Mouse (Mus musculus) kidney, embryonic 15.5 days (tissue): Measurements from ENCODE around the gene Ccdc175. TPM values are rescaled to one million over a fixed set of nuclear protein-coding genes. Genes with fewer than 3 reads are reported as not detected.

ENCODE experiments used
- ATAC-seq: fragments of 200-750 bp; cut with Nextera tagmentation; replicated peaks from 2 replicates; pipeline ENCODE4 v1.8.0; 2017; ENCODE audit warnings: moderate TSS enrichment; ENCODE audit not compliant: low FRiP score
- H3K27ac ChIP-seq: fragments of 300-500 bp; sonication (generic); 2 replicates; pipeline ENCODE4 v1.5.1; 2015; ENCODE audit warnings: mild to moderate bottlenecking, inconsistent platforms
- H3K27me3 ChIP-seq: fragments of 300-500 bp; sonication (generic); 2 replicates; pipeline ENCODE4 v1.6.1; 2015; ENCODE audit warnings: inconsistent platforms
- H3K36me3 ChIP-seq: fragments of 300-500 bp; sonication (generic); 2 replicates; pipeline ENCODE4 v1.6.1; 2015; ENCODE audit warnings: inconsistent platforms
- H3K4me1 ChIP-seq: fragments of 300-500 bp; sonication (generic); 2 replicates; pipeline ENCODE4 v1.6.1; 2015; ENCODE audit warnings: inconsistent platforms
- H3K4me2 ChIP-seq: fragments of 300-500 bp; sonication (generic); 2 replicates; pipeline ENCODE4 v1.6.1; 2015; ENCODE audit warnings: moderate library complexity, mild to moderate bottlenecking, inconsistent platforms
- H3K4me3 ChIP-seq: fragments of 300-500 bp; sonication (generic); replicated peaks from 2 replicates; pipeline ENCODE4 v1.5.1; 2015; ENCODE audit warnings: mild to moderate bottlenecking, inconsistent platforms
- H3K9ac ChIP-seq: fragments of 300-500 bp; sonication (generic); 2 replicates; pipeline ENCODE4 v1.6.1; 2015; ENCODE audit warnings: mild to moderate bottlenecking, inconsistent platforms
- H3K9me3 ChIP-seq: fragments of 300-500 bp; sonication (generic); replicated peaks from 2 replicates; pipeline ENCODE4 v1.6.1; 2016; ENCODE audit warnings: inconsistent platforms
- WGBS: fragments of 180-500 bp; shearing (Covaris S2); methylation state at CpG from one replicate; pipeline ENCODE4 v1.1.7; 2015; ENCODE audit warnings: mixed read lengths; 5-methylcytosine and 5-hydroxymethylcytosine counted together
- microRNA-seq: library from miRNA; unstranded; fragments of <30 nt; microRNA quantifications from one replicate; pipeline ENCODE4, GENCODE M21; 2016
- polyA plus RNA-seq: library from polyadenylated mRNA; unstranded; fragments of >200 nt; fragmentation: Nextera tagmentation; extraction: Ambion mirVana; gene quantifications from 2 replicates; pipeline ENCODE4 v1.2.1, GENCODE M21; 2015

Ccdc175 gene
- polyA plus RNA-seq, 1 experiment from 2014 or later, result not detected

DNA sequence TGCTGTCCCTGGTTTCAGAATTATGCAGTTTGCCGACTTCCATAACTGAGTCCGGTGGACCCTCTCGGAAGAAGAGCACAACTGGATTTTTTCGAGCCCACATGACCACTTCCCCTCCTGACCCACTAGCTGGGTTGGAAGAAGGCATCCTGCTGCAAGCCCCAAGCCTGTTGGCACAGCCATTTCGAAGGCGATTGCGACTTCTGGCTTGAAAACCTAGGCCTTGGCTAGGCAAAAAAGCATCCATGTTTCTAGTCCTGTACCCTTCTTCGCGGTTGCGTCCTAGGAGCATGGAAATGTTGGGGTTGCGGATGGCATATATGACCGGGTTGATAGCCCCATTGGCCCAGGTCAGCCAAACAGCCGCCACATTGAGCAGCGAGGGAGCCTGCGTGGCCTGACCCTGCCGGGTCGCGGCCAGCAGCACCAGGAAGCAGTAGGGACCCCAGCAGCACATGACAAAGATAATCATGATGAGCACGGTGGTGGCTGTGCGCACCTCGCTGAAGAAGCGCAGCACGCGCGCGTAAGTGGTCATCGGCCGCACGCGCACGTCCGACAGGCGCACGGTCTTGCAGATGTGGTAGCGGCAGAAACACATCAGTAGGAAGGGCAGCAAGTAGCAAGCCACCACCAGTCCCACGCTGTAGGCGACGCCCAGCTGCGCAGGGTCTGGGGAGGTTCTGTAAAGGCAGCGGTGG lies 115.1 kb downstream of the Ccdc175 start:
- WGBS, result 6% methylated on average over 40 of the region's 40 CpGs

DNA sequence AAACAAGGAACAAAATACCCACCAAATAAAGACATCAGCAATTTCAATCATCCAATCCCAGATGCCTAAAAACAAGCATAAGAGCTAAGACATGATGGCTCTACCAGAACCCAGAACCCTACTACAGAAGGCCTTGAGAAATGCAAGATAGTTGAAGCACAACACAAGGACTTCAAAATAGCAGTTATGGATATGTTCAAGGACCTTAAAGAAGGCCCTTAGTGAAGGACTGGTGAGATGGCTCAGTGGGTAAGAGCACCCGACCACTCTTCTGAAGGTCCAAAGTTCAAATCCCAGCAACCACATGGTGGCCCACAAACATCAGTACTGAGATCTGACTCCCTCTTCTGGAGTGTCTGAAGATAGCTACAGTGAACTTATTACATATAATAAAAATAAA lies 127.0 kb downstream of the Ccdc175 start:
- H3K36me3 ChIP-seq, result no peaks in the 10 kb centered on the region
- no peak overlapping the region for H3K9ac ChIP-seq
- H3K4me3 ChIP-seq, result no peak overlapping the region
- H3K4me1 ChIP-seq, result no peaks in the 10 kb centered on the region
- H3K9me3 ChIP-seq, result no peaks in the 10 kb centered on the region
- no peak for ATAC-seq
- 88% methylated on average over 1 of the region's 1 CpGs for WGBS
- H3K4me2 ChIP-seq, result no peak overlapping the region
- no peak overlapping the region for H3K27ac ChIP-seq
- peaks cover 6% of the 10 kb centered on the region; the same call in 1 of the 2 replicates for H3K27me3 ChIP-seq

More for the DNA sequence above, 115.1 kb downstream of the Ccdc175 start:
- Histone ChIP-seq H3K9me3 (no peaks in the 10 kb centered on the region), H3K27me3 (peaks cover 29% of the 10 kb centered on the region), H3K4me2 (peak overlapping the region; percentile 99), H3K4me3 (peak overlapping the region; percentile 62), H3K9ac (peak overlapping the region; percentile 44; the same call in 1 of the 2 replicates), H3K27ac (no peak overlapping the region), H3K4me1 (peaks cover 17% of the 10 kb centered on the region), H3K36me3 (peaks cover 9% of the 10 kb centered on the region)
- ATAC-seq, result no peak

DNA sequence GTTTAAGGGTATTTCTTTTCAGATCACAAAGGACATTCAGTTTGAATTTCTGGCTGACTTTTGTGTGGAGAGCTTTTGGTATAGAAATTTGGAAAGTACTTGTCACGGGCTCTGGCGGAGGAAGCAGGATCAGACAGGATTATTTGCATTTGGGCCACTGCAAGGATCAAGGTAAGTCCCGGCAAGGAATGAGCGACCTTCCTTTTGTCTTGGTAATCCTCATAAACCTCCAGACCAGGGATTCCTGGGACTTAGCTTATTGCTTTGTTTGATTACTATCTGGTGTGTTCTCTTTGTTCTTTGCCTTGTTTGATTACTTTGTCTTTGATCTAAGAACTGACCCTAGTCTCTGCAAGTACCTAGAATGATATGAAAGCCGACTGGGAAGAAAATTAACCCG lies 131.0 kb downstream of the Ccdc175 start:
- no peak for ATAC-seq
- 0 out of 2 replicates have a peak, but pooled peaks cover 3% of the 10 kb centered on the region for H3K9me3 ChIP-seq
- no peaks in the 10 kb centered on the region for H3K36me3 ChIP-seq
- H3K4me2 ChIP-seq, result no peak overlapping the region
- H3K27me3 ChIP-seq, result peaks cover 6% of the 10 kb centered on the region; the same call in 1 of the 2 replicates
- no peak overlapping the region for H3K4me3 ChIP-seq
- no peak overlapping the region for H3K27ac ChIP-seq
- H3K9ac ChIP-seq, result no peak overlapping the region
- 34% methylated on average over 6 of the region's 6 CpGs for WGBS
- no peaks in the 10 kb centered on the region for H3K4me1 ChIP-seq

DNA sequence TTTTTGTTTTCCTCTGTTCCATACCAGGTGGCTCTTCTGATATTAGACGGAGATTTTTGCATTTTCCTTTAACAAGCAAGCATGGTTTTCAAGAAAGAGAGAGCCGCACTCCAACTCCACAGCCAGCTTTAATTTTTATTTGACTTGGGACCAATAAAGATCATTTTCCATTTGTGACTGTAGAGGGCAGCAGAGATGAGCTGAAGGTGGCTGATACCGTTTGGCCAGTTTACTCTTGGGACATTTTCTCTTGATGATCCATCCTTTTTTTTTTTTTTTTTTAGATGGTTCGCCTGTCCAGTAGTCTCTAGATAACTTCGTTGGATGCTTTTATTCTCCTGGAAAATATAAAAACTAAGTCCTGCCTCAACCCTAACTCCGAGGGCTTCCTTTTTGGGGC lies 131.5 kb downstream of the Ccdc175 start:
- ATAC-seq, result no peak
- H3K27me3 ChIP-seq, result peaks cover 6% of the 10 kb centered on the region; the same call in 1 of the 2 replicates
- no peak overlapping the region for H3K9ac ChIP-seq
- no peaks in the 10 kb centered on the region for H3K36me3 ChIP-seq
- no peak overlapping the region for H3K27ac ChIP-seq
- no peaks in the 10 kb centered on the region for H3K4me1 ChIP-seq
- 0 out of 2 replicates have a peak, but pooled peaks cover 3% of the 10 kb centered on the region for H3K9me3 ChIP-seq
- no peak overlapping the region for H3K4me3 ChIP-seq
- WGBS, result 47% methylated on average over 6 of the region's 6 CpGs
- H3K4me2 ChIP-seq, result no peak overlapping the region

DNA sequence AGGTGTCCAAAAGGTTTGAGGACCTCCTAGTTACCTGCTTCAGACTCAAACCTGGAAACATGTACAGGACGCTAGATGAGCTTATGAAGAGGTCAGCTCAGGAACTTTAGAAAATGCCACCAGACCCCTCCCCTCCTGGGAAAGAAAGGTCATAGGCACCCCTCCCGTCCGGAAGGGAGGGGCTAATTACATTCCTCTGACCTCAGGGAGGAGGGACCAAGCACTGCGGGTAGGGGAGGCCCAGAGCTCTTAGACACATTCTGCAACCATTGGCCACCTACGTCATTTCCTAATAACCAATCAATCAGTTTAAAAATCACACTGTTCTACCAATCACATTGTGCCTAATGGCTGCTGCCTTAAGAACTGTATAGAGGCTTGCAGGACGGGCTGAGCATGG lies 132.3 kb downstream of the Ccdc175 start:
- Histone ChIP-seq H3K36me3 (no peaks in the 10 kb centered on the region), H3K27me3 (peaks cover 6% of the 10 kb centered on the region; the same call in 1 of the 2 replicates), H3K27ac (no peak overlapping the region), H3K4me2 (no peak overlapping the region), H3K4me3 (no peak overlapping the region), H3K9ac (no peak overlapping the region), H3K4me1 (no peaks in the 10 kb centered on the region), H3K9me3 (0 out of 2 replicates have a peak, but pooled peaks cover 3% of the 10 kb centered on the region)
- 76% methylated on average over 6 of the region's 6 CpGs for WGBS
- no peak for ATAC-seq

Small RNA genes within 50 kb of the gene (microRNA-seq; reads per million reads assigned to microRNA genes)
- gene Gm24466, result not detected

Other genes starting within 250 kb of the Ccdc175 start
- 0.57 and 0.85 TPM in 2 replicates for gene Gpr135, start 113.9 kb downstream of the Ccdc175 start, polyA plus RNA-seq
- gene L3hypdh, start 99.6 kb downstream of the Ccdc175 start, polyA plus RNA-seq, result 22.4 and 23.7 TPM in 2 replicates
- gene Jkamp, start 99.4 kb downstream of the Ccdc175 start, polyA plus RNA-seq, result 83.0 and 86.2 TPM in 2 replicates
- gene Rtn1, start 224.0 kb upstream of the Ccdc175 start, polyA plus RNA-seq, result 11.5 and 29.7 TPM in 2 replicates